Mouse (Mus musculus): ENCODE measurements around the gene Agxt.

DNA sequence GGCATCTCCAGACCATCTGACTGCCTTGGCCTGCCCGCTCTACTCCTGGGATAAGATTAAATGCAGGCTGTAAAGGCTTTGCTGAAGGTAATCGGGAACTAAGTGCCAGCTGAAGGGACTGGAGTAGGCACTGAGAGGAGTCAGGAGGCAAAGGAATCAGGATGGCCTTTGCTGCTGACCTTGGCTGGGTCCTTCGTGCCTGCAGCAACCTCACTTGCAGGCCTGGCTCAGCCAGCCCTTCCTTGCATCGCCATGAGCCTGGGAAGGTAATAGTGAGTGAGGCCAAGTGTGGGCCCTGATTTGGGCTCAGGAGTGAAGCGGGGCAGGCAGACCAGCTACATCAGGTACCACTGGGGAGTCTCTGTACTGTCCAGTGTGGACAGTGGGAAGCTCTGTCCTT, 36.1 kb upstream of the Agxt start:
- TF ChIP-seq POLR2A (IDR thresholded peaks at IDR 0.05; ENCODE audit: borderline replicate concordance, insufficient read depth, low read length) (no peak), CTCF (IDR thresholded peaks at IDR 0.05; ENCODE audit: borderline replicate concordance, insufficient read depth, low read depth, low read length) (no peak)
